Mouse (Mus musculus): ENCODE measurements around the gene Ddc. TPM values are rescaled to one million over a fixed set of nuclear protein-coding genes. Genes with fewer than 3 reads are reported as not detected.

Ddc gene
- total and polyA plus RNA-seq, 3 experiments: 0.17 to 0.33 TPM; not detected in 1

DNA sequence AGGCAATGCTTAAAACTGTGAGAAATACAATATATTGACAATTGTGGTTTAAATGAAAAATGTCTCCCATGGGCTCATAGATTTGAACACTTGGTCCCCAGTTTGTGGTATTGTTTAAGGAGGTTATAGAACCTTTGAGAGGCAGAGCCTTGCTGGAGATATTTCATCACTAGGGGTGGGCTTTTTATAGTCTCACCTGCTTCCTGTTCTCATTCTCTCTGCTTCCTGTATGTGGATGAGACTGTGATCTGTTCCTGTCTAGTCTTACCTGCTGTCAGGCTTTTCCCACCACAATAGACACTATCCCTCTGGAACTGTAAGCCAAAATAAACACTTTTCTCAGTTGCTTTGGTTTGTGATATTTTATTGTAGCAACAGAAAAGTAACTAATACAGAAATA lies 71.5 kb downstream of the Ddc start:
- no peaks in the 10 kb centered on the region for H3K36me3 ChIP-seq (replicated peaks in 1 of 2; ENCODE audit: control insufficient read depth in 1 of 2, insufficient read depth in 1 of 2, low read length in 1 of 2)
- dilution Hi-C loops (cut with MboI; ENCODE audit: extremely low pct_ligation_motif_present, extremely low pct_unique_long_range_greater_than_20kb, low sequenced_read_pairs): no loop called here
- no peak overlapping the region for H3K4me3 ChIP-seq (replicated peaks in 1 of 3; ENCODE audit: low read depth in 2 of 3, low read length in 2 of 3, poor library complexity in 1 of 3)
- H3K4me1 ChIP-seq (ENCODE audit: control insufficient read depth in 1 of 2, insufficient read depth in 2 of 2): peaks cover 11 to 27% of the 10 kb centered on the region in 2 experiments
- H3K27ac ChIP-seq (ENCODE audit: insufficient read depth, low read depth): no peak overlapping the region
- H3K27me3 ChIP-seq (replicated peaks): no peaks in the 10 kb centered on the region
- in situ Hi-C loops (cut with MboI; ENCODE audit: low pct_ligation_motif_present, low pct_unique_long_range_greater_than_20kb, low sequenced_read_pairs): no loop called here
- TF ChIP-seq POLR2AphosphoS2 (IDR thresholded peaks at IDR 0.05; ENCODE audit: low read depth, low read length) (no peak), JUN (IDR thresholded peaks at IDR 0.05; ENCODE audit: insufficient read depth, low read depth, low read length) (no peak), NRF1 (IDR thresholded peaks at IDR 0.05; ENCODE audit: low read depth, low read length) (no peak), MAX (IDR thresholded peaks at IDR 0.05; ENCODE audit: low read length) (no peak), E2F4 (IDR thresholded peaks at IDR 0.05; ENCODE audit: insufficient replicate concordance, low read depth, low read length) (no peak), MXI1 (IDR thresholded peaks at IDR 0.05; ENCODE audit: low read depth, low read length) (no peak), EP300 (IDR thresholded peaks at IDR 0.05; ENCODE audit: low read length) (no peak)
- no peak for DNase-seq (ENCODE audit: extremely low read depth)
- no peaks in the 10 kb centered on the region for H3K9me3 ChIP-seq (replicated peaks; ENCODE audit: low read length)
- H3K79me2 ChIP-seq (replicated peaks; ENCODE audit: control insufficient read depth, extremely low read depth, insufficient read depth, poor library complexity, severe bottlenecking): no peaks in the 10 kb centered on the region
- no peak overlapping the region for H3K9ac ChIP-seq (ENCODE audit: insufficient read depth, low read depth)
- no peak overlapping the region for H3K4me2 ChIP-seq (ENCODE audit: insufficient read depth, low read depth, poor library complexity, severe bottlenecking)

DNA sequence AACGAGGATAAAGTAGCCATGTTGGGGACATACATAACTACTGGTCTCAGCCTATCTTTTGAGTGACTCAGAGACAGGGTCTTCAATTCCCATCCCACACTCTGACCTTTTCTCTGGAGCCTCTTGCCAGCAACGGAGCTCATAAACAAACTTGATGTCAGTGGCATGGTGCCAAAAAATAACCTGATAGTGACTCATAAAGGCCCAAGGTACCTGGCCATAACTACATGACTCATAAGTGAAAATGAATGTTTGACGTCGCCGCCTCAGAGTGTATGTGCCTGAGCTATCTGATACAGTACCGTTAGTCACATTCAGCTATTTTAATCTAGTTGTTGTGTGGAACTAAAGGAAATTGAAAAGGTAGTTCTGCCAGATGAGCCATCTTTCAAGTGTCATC lies 72.3 kb downstream of the Ddc start:
- no peak for DNase-seq (ENCODE audit: extremely low read depth)
- dilution Hi-C loops (cut with MboI; ENCODE audit: extremely low pct_ligation_motif_present, extremely low pct_unique_long_range_greater_than_20kb, low sequenced_read_pairs): no loop called here

DNA sequence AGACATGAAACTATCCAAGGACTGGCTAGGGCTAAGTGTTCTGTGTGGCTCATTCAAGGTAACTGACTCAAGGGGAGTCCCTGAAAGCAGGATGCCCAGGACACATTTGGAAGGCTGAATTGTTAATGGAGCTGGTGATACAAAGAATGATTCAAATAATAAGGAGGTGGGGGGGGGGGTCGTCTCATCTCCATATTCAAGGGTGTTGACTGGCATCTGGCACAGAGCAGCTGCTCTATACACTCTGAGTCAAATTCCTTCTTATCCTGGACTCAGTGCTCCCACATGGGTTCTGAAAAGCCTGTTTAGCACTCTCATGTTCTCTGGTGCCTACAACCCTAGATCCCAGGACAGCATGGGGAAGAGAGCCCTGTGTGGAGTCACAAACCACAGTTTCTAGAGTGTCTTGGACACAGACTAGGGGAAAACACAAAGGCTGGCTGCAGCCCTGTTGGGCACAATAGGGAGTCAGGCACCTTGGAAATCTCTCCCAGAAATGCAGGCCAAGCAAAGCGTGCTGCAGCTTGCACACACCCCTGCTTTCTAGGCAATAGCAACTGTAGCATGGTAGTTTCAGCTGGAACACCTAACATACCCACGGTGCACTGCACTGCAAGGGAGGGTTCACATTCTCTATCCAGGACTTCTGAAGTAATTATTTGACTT lies 72.8 kb downstream of the Ddc start:
- TF ChIP-seq KAT2A (IDR thresholded peaks at IDR 0.05; ENCODE audit: insufficient replicate concordance, low read length) (no peak), GABPA (IDR thresholded peaks at IDR 0.05; ENCODE audit: insufficient replicate concordance, low read depth, low read length) (no peak), CHD2 (IDR thresholded peaks at IDR 0.05; ENCODE audit: low read length) (no peak), ZNF384 (IDR thresholded peaks at IDR 0.05; ENCODE audit: low read depth, low read length) (no peak), CTCF (conservative IDR thresholded peaks at IDR 0.05 in 1 of 2, IDR thresholded peaks at IDR 0.05 in 1 of 2; ENCODE audit: low read depth in 2 of 2, low read length in 2 of 2) (no peak), SIN3A (IDR thresholded peaks at IDR 0.05; ENCODE audit: low read length) (no peak), HCFC1 (IDR thresholded peaks at IDR 0.05; ENCODE audit: low read depth, low read length) (no peak), NELFE (IDR thresholded peaks at IDR 0.05; ENCODE audit: low read depth, low read length) (no peak), NRF1 (IDR thresholded peaks at IDR 0.05; ENCODE audit: low read depth, low read length) (no peak), POLR2A (IDR thresholded peaks at IDR 0.05; ENCODE audit: low read depth, low read length) (no peak), USF2 (conservative IDR thresholded peaks at IDR 0.05; ENCODE audit: low read depth, low read length) (no peak), ELF1 (IDR thresholded peaks at IDR 0.05; ENCODE audit: low read depth, low read length) (no peak), ZKSCAN1 (IDR thresholded peaks at IDR 0.05; ENCODE audit: borderline replicate concordance, low read depth, low read length) (no peak), EP300 (IDR thresholded peaks at IDR 0.05; ENCODE audit: low read length) (no peak), ETS1 (conservative IDR thresholded peaks at IDR 0.05; ENCODE audit: low read depth, low read length) (no peak), POLR2AphosphoS2 (IDR thresholded peaks at IDR 0.05; ENCODE audit: low read depth, low read length) (no peak), ZC3H11A (IDR thresholded peaks at IDR 0.05; ENCODE audit: low read depth, low read length) (no peak), PAX5 (IDR thresholded peaks at IDR 0.05; ENCODE audit: low read length) (no peak)
- DNase-seq (ENCODE audit: extremely low read depth): no peak
- H3K4me1 ChIP-seq (ENCODE audit: control insufficient read depth in 1 of 2, insufficient read depth in 2 of 2): peaks cover 15 to 40% of the 10 kb centered on the region in 2 experiments
- no peak overlapping the region for H3K27ac ChIP-seq (ENCODE audit: insufficient read depth, low read depth)
- H3K36me3 ChIP-seq (replicated peaks in 1 of 2; ENCODE audit: control insufficient read depth in 1 of 2, insufficient read depth in 1 of 2, low read length in 1 of 2): no peaks in the 10 kb centered on the region
- no peak overlapping the region for H3K4me3 ChIP-seq (replicated peaks in 1 of 3; ENCODE audit: low read depth in 2 of 3, low read length in 2 of 3, poor library complexity in 1 of 3)
- no peaks in the 10 kb centered on the region for H3K79me2 ChIP-seq (replicated peaks; ENCODE audit: control insufficient read depth, extremely low read depth, insufficient read depth, poor library complexity, severe bottlenecking)
- H3K9ac ChIP-seq (ENCODE audit: insufficient read depth, low read depth): no peak overlapping the region
- in situ Hi-C loops (cut with MboI; ENCODE audit: low pct_ligation_motif_present, low pct_unique_long_range_greater_than_20kb, low sequenced_read_pairs): loop anchor here (25.0 kb wide), 3 partner anchors 387 to 712 kb away; no protein-coding TSS in a partner anchor
- H3K27me3 ChIP-seq (replicated peaks): no peaks in the 10 kb centered on the region
- no peaks in the 10 kb centered on the region for H3K9me3 ChIP-seq (replicated peaks; ENCODE audit: low read length)
- dilution Hi-C loops (cut with MboI; ENCODE audit: extremely low pct_ligation_motif_present, extremely low pct_unique_long_range_greater_than_20kb, low sequenced_read_pairs): loop anchor here (25.0 kb wide), 1 partner anchor 137 kb away; no protein-coding TSS in a partner anchor
- no peak overlapping the region for H3K4me2 ChIP-seq (ENCODE audit: insufficient read depth, low read depth, poor library complexity, severe bottlenecking)

More for the DNA sequence above, 72.3 kb downstream of the Ddc start:
- Histone ChIP-seq H3K36me3 (replicated peaks in 1 of 2; ENCODE audit: control insufficient read depth in 1 of 2, insufficient read depth in 1 of 2, low read length in 1 of 2) (no peaks in the 10 kb centered on the region), H3K9ac (ENCODE audit: insufficient read depth, low read depth) (no peak overlapping the region), H3K4me3 (replicated peaks in 1 of 3; ENCODE audit: low read depth in 2 of 3, low read length in 2 of 3, poor library complexity in 1 of 3) (no peak overlapping the region), H3K27ac (ENCODE audit: insufficient read depth, low read depth) (no peak overlapping the region), H3K27me3 (replicated peaks) (no peaks in the 10 kb centered on the region), H3K4me2 (ENCODE audit: insufficient read depth, low read depth, poor library complexity, severe bottlenecking) (no peak overlapping the region), H3K9me3 (replicated peaks; ENCODE audit: low read length) (no peaks in the 10 kb centered on the region), H3K79me2 (replicated peaks; ENCODE audit: control insufficient read depth, extremely low read depth, insufficient read depth, poor library complexity, severe bottlenecking) (no peaks in the 10 kb centered on the region), H3K4me1 (ENCODE audit: control insufficient read depth in 1 of 2, insufficient read depth in 2 of 2) (peaks cover 14 to 34% of the 10 kb centered on the region in 2 experiments)
- in situ Hi-C loops (cut with MboI; ENCODE audit: low pct_ligation_motif_present, low pct_unique_long_range_greater_than_20kb, low sequenced_read_pairs): no loop called here
- TF ChIP-seq JUN (IDR thresholded peaks at IDR 0.05; ENCODE audit: insufficient read depth, low read depth, low read length) (peak; percentile 38), JUND (conservative IDR thresholded peaks at IDR 0.05; ENCODE audit: low read depth, low read length) (no peak), POLR2AphosphoS2 (IDR thresholded peaks at IDR 0.05; ENCODE audit: low read depth, low read length) (no peak), EP300 (IDR thresholded peaks at IDR 0.05; ENCODE audit: low read length) (0 out of 2 replicates have a peak, but pooled peaks have one; percentile 7)

Measured in CH12.LX (cell line).